Mouse (Mus musculus) ES-E14 (cell line): Measurements from ENCODE around the gene Prr5l.
A peak's percentile ranks its signal among the peaks of the same experiment; 100 is the strongest.

Source experiments
- CHD2 ChIP-seq: IDR thresholded peaks from 2 replicates; pipeline ENCODE4 v1.6.1; 2014; ENCODE audit warnings: mild to moderate bottlenecking, low read depth, low read length, inconsistent platforms
- HCFC1 ChIP-seq: IDR thresholded peaks from 2 replicates; pipeline ENCODE4 v1.6.1; 2012; ENCODE audit warnings: low read length, inconsistent platforms, borderline replicate concordance; ENCODE audit not compliant: insufficient read depth
- MAFK ChIP-seq: IDR thresholded peaks from 2 replicates; pipeline ENCODE4 v1.6.1; 2014; ENCODE audit warnings: mild to moderate bottlenecking, low read depth, low read length, inconsistent platforms; ENCODE audit not compliant: insufficient read depth
- ZNF384 ChIP-seq: IDR thresholded peaks from 2 replicates; pipeline ENCODE4 v1.6.1; 2012; ENCODE audit warnings: low read depth, low read length, inconsistent platforms

GRCm38 (mm10) chr2:101885768-101886438, 3.1 kb upstream of the Prr5l start, which contains the start of gene Commd9:
- peak; percentile 99 for TF ChIP-seq HCFC1
- TF ChIP-seq CHD2: no peak; the same call in 1 of the 2 replicates
- TF ChIP-seq ZNF384: no peak
- no peak for TF ChIP-seq MAFK
